Mouse (Mus musculus): Measurements from ENCODE around the gene Gsc2.

GRCm38 (mm10) chr16:17927351-17928082 is 12.7 kb upstream of the Gsc2 start:
- no peak for TF ChIP-seq CTCF (IDR thresholded peaks at IDR 0.05; ENCODE audit: borderline replicate concordance, insufficient read depth, low read length)
- peak; percentile 15; the same call in 1 of the 2 replicates for TF ChIP-seq POLR2A (IDR thresholded peaks at IDR 0.05; ENCODE audit: low read depth, low read length)
